Mouse (Mus musculus): Measurements from ENCODE around the gene Greb1.

- TF ChIP-seq CTCF (IDR thresholded peaks at IDR 0.05; ENCODE audit: low read depth): no peak
- no peak for TF ChIP-seq EP300 (IDR thresholded peaks at IDR 0.05; ENCODE audit: low read depth)
These were observed 138.8 kb downstream of the Greb1 start for GRCm38 (mm10) chr12:16661936-16662335.

Data from liver, embryonic 14.5 days (tissue).